Mouse (Mus musculus) right cerebral cortex, adult 2 months (tissue): Measurements from ENCODE around the gene Washc2.

Source experiments
- DNase-seq, 2 experiments: peaks; one replicate each; pipeline ENCODE4 v3.0.0; 2021 to 2022; ENCODE audit warnings: low spot score in 2 of 2

Gene Washc2

DNA sequence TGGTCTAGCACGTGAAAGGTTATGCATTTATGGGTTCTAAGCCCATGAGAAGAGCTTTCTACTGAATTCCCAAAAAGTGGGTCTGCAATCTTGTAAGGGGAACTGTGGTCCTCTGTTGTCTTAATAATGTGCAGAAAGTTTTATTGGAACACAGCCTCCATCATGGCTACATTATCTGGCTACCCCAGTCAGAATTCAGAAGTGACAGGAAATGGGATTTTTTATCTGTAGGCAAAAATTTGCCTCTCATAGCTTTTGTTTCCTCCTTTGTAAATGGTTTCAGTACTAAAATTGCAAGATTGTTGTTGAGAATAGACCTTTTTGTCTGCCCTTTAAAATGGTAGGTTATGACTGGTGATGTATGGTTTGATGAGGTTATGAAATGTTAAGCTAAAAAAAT is 55.0 kb downstream of the Washc2 start:
- DNase-seq = no peak

- DNase-seq = peak; percentile 89
Measured at GRCm38 (mm10) chr6:116264018-116264651, 56.3 kb downstream of the Washc2 start, which contains the start of gene Zfand4. TSS of gene Zfand4 (plus strand) at chr6:116264222.

DNA sequence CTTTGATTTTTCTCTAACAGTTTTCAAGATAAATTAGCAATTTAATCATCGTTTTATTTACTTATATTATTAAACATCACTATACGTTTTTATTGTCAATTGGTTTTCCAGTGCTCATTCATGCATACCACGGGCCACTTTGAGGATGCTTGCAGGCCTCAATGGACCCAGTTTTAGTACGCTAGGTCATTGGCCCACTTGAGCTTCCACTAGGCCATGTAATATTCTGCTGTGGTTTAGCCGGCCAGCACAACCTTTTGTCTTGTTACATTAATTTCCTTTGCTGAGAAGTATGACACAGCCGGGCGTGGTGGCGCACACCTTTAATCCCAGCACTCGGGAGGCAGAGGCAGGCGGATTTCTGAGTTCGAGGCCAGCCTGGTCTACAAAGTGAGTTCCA is 57.0 kb downstream of the Washc2 start:
- DNase-seq = no peak

GRCm38 (mm10) chr6:116265603-116266002 is 57.8 kb downstream of the Washc2 start:
- no peak for DNase-seq

DNA sequence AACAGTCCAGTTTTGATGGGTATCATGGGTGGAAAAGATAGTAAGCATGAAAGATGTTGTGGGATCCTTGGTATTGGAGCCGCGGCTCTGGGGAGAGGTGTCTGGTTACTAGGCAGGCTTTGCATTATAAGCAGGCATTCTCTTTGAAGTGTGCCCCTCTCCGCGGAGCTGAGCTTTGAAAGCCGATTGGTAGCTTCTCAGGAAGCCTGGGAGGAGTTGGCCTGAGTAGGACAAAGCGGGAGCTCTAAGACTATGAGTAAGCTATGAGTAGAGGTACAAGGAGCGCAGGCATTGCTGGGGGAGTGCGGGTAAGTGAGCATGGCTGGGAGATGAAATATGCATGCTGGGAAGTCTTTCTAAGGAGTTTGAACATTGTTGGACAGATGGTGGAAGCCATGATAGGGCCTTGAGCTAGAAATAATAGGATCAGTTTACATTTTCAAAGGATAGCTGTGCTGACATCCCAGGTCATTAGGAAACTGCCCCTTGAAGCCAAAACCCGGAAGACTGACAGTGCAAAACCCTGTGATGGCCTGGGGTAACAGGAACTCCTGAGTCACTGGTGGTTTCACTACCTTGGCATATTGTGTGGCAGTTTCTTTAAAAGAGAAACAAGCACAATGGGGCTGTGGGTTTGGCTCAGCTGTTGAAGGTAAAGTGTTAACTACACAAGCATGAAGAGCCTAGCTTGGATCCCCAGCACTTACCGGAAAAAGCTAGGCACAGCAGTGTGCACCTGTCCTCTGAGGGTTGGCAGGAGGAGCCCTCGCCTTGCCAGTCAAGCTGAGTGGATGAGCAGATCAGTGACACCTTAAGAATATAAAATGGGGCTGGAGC is 58.7 kb downstream of the Washc2 start:
- DNase-seq = no peak

- no peak for DNase-seq
Measured at GRCm38 (mm10) chr6:116267110-116267423, 59.2 kb downstream of the Washc2 start.

DNA sequence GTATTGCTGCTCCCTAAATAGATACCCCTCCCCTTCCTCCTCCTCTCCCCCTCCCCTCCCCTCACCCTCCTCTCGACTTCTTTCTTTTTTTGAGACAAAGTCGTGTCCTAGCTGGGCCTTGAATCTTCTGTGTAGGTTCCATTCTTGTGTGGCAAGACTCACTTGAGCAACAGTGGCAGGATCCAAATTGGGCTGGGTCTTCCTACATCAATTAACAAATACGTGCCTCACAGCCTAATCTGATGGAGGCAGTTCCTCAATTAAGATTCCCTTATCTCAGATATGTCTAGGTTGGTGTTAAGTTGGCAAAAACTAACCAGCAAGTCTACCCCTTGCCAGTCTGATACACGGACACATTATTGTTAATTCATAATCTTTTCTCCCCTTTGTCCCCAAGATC is 67.9 kb downstream of the Washc2 start:
- no peak for DNase-seq

GRCm38 (mm10) chr6:116278679-116279317 is 71.0 kb downstream of the Washc2 start:
- DNase-seq = no peak

DNA sequence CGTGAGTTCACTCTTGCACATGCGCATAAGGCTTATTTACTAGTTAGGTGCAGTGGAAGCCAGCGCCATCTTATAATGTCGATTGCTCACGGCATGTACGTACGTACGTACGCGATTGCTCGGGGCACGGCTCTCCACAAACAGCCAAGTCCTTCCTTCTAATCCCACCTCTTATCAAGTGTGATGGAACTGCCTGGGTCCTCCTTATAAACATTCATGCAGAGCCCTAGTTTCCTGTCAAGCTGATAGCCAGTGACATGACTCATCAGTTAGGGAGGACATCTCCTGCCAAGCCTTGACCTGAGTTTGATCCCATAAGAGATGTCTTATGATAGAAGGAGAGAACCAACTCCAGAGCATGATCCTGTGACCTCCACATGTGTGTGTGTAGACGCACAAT is 73.2 kb downstream of the Washc2 start:
- no peak for DNase-seq

GRCm38 (mm10) chr6:116282546-116282945 is 74.7 kb downstream of the Washc2 start:
- DNase-seq = no peak

DNA sequence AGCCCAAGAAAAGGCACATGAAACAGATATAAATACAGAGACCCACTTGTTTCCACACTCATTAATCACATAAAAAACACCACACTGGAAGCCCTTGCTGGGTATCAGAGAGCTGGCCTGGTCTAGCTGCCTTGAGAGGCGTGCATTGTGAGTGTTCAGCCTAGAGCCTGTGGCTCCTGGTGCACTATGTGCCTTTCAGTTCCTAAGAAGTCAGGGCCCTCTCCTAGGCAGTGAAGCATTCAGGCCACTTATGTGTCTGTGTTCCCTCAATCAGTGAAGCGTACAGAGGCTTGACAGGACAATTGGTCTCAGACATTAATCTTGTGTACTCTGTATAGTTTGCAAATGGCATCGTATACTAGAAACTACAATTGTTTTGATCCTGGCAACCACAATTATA is 75.4 kb downstream of the Washc2 start:
- DNase-seq = no peak

DNA sequence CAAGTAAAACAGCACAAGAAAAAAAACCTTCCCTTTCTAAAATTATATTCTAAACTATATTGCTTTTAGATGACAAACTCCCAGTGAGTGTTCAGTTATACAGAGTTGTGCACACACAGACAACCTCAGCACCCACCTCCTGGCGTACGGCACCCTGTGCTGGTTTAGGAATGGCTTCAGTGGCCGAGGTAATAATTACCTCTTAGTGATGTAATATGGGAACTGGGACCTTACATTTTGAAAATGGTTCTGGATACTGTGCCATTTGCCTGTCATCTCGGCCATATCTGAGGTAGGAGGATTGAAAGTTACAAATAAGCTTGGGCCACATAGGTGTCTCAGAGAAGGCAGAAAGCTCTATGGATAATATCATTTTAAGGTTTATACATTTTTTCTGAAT is 78.5 kb downstream of the Washc2 start:
- no peak for DNase-seq

- DNase-seq = no peak
Measured at GRCm38 (mm10) chr6:116286870-116287575, 79.2 kb downstream of the Washc2 start.

DNA sequence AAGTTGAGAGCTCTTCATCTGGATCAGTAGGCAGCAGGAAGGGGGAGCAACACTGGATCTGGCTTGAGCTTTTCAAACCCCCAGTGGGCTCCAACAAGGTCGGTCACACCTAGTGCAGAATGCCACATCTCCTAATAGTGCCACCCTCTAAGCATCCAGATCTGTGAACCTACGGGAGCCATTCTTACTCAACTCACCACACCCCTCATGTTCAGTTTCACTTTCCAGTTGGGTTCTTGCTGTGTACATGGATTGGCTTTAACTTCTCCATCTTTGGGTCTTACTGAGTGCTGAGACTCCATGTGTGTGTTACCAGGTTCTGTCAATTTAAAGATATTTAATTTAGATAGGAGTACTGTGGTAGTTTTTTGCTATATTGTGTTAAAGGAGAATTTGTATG is 103.6 kb downstream of the Washc2 start:
- DNase-seq = no peak
